Mouse (Mus musculus) left cerebral cortex, adult 9 months (tissue): ENCODE results near the gene Taf1c.

ENCODE experiments used
- DNase-seq, 2 experiments: peaks; one replicate each; pipeline ENCODE4 v3.0.0; 2022; ENCODE audit warnings: low spot score in 2 of 2

Gene Taf1c

GRCm38 (mm10) chr8:119623061-119623460, 18.0 kb upstream of the Taf1c start:
- no peak for DNase-seq

GRCm38 (mm10) chr8:119622555-119622954, 17.5 kb upstream of the Taf1c start:
- no peak for DNase-seq

DNA sequence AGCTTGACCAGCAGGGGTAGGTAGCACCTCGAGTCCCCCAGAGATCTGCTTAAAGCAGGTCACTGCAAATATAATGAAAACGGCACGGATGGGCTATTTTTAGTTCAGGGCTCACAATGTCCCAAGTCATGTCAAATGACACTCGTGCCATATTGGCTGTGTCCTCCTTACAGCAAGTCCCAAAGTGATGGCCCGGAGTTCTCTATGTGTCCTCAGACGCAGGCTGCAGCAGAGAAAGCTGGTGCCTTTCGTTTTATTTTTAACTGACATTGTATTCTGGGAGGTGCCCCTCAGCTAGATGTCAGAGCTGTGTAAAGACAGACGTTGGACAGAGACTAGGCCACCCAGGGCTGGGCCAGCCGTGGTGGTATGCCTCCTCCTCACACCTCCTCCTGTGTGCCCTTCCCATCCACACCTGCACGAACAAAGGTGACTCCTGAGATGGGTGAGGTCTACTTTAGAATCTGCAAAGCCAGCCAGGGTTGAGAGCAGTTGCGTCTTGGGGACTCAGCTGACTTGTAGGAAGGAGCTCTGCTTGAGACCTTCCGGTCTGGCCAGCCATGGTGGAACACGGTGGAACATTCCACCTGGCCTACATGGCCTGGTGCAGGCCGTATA, 15.9 kb upstream of the Taf1c start:
- DNase-seq = no peak

GRCm38 (mm10) chr8:119620116-119620840, 15.3 kb upstream of the Taf1c start:
- no peak for DNase-seq

- DNase-seq = no peak
Observed at GRCm38 (mm10) chr8:119618887-119619286, 13.9 kb upstream of the Taf1c start.

DNA sequence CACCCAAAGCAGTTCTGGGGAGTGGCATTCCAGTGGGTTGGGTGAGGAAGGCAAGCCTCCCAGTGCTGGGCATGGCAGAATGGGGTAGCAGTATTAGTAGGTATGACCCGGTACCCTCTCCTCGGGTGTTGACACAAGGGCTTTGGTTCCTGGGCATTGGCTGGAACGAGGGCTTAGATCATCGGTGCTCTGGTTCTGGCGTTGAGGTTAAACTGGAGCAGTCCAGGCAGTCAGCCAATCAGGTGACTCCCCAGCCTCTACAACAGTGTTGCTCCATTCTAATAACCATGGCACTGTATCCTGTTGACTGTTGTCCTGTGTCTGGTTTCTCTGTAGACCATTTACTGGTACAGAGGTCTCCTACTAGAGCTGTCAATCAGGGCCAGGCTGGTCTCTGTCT, 12.6 kb upstream of the Taf1c start:
- no peak for DNase-seq

DNA sequence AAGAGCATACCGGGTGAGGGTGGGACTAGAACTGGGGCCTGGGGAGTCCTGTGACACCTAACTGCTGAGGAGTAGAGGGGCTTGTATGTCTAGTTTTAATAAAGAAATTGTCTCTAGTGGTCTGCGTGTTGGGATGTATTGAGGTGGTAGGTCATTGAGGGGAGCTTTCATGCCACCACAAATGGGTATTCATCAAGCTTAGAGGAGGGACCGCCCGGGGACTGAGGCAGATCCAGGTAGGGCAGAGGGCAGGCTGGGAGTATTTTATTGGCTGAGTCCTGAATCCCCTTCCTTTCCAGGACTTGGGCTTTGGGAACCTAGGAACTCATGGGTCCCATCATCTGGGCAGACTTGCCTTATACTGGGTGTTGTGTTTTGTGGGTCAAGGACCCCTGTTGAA, 11.8 kb upstream of the Taf1c start:
- DNase-seq = no peak

DNA sequence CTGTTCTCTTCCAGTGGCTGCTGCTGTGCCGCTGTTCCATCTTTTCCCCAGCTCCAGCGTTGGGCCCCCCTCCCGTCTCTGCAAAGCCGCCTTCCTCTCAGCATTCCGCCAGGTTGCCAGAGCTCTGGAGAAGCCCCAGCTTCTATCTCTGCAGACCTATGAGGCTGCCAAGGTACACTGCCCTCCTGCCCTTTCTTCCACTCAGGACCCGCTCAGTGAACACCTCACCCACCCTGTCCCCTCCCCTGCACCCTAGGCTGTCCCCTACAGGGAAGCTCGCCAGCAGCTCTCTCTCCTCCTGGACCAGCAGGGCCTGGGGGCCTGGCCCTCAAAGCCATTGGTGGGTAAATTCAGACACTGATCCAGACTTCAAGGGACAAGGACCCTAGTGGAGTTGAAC, 11.3 kb upstream of the Taf1c start:
- DNase-seq = no peak

- no peak for DNase-seq
Observed at GRCm38 (mm10) chr8:119615096-119615495, 10.1 kb upstream of the Taf1c start.

- no peak for DNase-seq
Observed at GRCm38 (mm10) chr8:119612471-119612870, 7.4 kb upstream of the Taf1c start, which contains the start of gene Adad2. Gene Adad2 (plus strand): TSS chr8:119612747.

DNA sequence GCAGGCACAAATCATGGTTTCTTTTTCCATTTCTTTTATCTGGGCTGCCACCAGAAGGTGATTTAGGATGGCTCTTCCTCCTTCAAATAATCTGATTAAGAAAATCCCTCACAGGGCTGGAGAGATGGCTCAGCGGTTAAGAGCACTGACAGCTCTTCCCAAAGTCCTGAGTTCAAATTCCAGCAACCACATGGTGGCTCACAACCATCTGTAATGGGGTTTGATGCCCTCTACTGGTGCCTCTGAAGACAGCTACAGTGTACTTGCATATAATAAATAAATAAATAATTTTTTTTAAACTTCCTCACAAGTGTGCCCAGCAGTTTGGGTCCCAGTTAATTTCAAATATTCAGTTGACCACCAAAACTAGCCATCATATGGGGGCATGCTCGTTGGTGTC, 1.2 kb upstream of the Taf1c start:
- DNase-seq = no peak

GRCm38 (mm10) chr8:119604398-119604803, 621 bp downstream of the Taf1c start:
- DNase-seq = no peak

DNA sequence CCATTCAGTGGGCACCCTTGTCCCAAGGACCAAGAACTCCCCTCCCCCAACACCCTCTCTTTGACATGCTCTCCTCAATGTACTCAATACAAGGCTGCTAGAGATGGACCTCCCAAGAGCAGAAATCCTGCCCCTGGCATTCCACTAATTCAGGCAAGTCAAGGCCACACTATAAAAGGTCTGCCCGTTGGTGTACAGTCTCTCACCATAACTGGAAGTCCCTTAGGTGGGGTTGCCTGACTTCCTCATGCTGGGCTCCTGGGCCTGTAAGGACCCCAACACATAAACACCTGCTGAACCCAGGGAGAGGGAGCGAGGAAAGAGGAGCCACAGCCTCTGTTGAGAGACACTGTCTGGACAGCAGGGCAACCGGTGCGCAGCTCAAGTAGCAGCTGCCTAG, 1.3 kb downstream of the Taf1c start:
- no peak for DNase-seq

DNA sequence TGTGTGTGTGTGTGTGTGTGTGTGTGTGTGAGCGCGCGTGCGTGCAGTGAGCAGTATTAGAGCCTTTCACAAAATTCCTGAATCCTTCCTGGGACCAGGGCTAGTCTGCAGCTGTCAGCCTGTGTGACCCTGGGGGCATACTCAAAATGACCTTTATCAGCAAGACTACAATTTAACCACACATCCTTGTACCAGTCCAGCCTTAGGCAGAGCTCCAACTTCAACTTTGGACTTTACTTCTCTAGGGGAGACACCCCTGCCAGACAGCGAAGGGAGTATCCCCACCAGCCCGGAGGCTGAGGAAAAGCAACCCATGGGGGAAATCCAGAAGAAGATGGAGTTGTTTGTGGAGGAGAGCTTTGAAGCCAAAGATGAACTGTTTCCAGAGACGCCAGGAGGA, 13.6 kb downstream of the Taf1c start:
- no peak for DNase-seq

DNA sequence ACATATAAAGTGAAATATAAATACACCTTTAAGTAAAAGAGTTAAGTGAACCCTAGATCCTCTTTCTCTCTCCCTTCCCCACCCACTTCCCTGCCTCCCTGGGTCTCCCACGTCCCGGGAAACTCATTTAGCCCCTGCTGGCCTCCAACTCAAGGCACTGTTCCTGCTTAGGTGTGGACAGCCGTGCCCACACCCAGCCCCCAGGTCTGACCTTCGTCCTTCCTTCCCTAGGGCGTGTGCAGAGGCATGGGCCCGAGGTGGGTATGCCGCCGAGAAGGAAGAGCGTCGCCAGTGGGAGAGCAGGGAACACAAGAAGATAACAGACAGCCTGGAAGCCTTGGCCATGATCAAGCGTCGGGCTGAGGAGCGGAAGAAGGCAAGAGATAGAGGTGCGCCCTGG, 14.7 kb downstream of the Taf1c start:
- no peak for DNase-seq

DNA sequence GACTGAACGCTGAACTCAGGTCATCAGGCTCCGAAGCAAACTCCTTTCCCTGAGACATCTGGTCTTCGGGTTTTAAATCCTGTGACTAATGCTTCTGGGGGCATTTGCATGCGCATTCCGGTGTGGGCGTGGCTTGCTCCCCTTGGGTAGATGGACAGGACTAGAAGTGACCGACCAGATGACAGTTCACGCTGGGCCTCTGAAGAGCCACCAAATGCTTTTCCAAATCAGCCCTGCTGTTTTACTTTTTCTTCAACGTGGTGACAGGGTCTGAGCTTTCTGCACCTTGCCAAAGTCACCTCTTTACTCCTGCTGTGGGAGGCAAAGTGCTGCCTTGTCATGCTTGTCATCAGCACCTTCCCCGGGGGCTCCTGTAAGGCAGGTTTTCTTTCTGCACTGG, 16.2 kb downstream of the Taf1c start:
- no peak for DNase-seq

DNA sequence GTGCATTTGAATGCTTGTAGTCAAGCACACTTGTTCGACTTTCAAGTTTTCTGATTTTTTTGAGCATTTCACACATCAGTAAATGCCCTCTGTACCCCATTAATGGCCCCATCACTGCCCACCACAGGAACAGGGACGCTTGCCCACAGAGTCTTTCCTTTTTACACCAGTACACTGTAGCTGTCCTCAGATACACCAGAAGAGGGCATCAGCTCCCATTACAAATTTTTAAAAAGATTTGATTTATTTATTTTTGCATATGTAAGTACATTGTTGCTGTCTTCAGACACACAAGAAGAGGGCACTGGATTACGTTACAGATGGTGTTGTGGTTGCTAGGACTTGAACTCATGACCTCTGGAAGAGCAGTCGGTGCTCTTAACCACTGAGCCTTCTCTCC, 16.7 kb downstream of the Taf1c start:
- no peak for DNase-seq

DNA sequence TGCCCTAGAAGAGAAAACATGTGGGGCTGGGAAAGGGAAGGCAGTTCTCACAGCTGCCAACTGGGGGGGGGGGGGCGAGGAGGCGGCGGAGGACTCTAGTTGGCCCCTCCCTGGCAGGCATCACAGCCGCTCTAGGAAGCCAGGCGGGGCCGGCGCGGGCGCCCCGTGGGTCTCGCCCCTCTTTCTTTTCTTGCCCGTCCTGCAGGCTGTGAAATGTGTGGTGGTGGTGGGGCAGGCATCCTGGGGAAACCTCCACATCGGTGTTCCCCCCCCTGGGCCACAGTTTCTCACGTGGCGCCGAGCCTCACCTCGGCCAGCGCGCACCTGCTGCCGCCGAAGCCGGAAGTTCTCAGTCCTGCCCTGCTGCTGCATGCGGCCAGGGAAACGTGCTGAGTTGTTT, 19.1 kb downstream of the Taf1c start:
- no peak for DNase-seq

DNA sequence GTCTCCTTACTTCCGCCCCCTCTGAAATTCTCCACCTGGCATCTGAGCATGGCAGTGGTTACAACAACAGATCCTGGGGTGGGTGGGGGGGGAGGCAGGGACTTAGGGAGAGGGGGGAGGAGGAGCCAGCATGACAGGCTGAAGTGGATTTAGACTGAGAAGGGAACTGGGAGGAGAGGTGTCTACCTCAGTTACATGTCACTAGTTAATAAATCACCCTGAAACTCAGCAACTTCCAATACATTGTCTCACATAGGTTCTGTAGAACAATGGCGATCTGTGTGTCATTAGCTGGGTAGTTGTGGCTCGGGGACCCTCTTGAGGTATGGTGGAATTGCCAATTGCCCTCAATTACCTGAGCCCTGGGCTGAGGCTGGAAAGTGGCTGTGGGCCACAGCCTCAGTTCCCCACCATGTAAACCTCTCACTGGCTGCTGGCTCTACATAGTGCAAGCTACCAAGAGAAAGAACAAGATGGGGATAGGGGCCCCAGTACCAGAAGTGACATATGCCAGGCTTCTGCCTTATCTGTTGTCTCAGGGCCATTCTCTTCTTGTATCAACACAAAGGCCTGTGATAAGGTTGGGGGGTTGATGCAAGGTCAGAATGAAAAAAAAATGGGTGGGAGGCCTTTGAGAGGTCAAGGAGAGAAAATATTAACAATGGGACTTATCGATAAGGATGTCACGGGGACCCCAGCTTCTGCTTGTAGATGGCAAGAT, 24.4 kb downstream of the Taf1c start:
- no peak for DNase-seq

DNA sequence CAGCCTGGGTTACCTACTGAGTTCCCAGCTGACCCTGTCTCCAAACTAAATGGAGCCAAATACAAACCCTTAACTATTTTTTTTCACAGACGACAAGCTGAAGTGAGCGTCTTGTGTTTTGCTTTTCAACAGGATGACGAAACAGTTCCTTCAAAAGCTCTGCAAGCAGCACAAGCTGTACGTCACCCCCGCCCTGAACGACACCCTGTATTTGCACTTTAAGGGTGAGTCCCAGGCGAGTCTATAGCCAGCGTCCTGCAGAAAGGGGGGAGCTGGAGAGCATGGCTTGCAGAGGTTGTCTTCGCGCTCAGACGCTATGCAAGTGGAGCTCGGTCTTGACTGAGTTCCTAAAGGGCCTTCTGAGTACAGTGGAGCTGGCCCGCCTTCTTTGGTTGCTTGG, 25.9 kb downstream of the Taf1c start:
- DNase-seq = no peak

GRCm38 (mm10) chr8:119575366-119575726, 29.7 kb downstream of the Taf1c start:
- DNase-seq = no peak

DNA sequence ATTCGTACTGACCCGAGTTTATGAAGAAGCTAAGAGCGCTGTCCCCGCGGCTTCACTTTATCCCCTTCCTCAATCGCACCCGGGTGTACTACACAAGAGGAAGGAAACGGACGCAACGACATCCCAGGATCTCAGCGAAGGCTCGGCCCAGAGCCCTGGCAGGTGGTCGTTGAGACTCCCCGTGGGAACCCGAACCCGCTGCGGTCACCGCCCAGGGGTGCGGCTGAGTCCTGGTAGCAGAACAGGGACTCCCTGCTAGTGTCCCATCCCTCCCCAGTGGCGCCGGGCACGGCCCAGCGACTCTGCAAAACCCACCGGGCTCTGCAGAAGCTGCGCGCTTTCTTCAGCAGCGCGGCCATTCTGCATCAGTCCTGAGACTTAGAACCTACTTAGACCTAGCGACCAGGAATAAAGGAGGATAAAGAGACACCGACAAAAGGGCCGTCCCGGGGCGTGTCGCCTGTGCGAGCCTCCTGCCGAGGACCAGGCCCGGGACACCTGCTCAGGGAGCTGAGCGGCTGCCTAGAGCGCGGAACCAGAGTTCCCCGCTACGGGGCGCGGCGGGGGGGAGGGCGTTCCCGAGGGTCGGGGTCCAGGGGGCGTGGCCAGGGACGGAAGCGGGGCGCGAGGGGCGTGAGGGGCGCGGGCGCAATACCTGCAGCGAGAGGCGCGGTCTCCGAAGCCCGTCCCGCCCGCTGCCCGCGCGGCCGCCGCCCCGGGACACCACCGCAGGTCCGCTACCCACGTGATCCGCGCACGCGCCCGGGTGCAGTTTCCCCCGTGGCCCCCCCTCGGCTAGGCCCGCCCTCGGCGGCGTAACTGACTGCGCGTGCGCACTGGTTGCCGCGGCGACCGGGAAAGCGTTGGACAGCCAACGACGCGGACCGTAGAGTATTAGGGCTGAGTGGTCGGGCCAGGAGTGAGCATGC, 30.3 kb downstream of the Taf1c start, which contains the start of the genes Hsdl1 and Dnaaf1:
TSS of gene Hsdl1 (minus strand) at position 747 of the 929 bp plus-strand sequence.
TSS of gene Dnaaf1 (plus strand) at position 799 of the 929 bp plus-strand sequence.
- peak; percentile 76 to 94 for DNase-seq
